8 mouse cellular contexts compared by ENCODE assay signal in the genomic region with DNA sequence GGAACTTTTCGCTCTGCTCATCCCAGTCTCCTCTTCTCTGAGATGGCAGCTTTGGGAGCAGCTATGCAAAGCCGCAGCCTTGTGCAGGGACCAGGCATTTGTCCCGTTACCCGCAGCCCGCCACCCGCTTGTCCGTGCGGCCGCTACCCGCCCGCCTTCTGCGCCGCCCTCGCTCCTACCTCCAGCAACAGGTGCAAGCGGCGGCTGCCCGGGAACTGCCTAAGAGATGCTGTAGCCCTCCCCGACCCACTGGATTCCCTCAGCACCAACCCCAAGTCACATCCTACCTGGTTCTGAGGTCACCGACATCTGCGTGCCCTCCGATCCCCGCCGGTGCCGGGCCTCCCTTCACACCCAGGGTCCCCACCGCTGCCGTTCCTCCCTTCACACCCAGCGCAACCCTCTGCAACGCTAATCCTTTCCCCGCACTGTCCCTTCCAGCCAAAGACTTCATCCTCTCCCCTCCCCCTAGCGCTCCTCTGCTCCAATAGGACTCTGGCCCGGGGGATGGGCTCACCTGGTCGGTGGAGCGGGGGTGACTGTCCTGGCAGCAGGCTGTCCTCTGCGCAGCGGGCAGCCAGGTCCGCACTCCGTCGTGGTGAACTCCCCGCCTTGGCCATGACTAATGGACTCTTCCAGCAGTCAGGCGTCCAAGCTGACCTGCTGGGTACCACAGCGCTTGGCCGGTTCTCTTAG. TPM values are rescaled to one million over a fixed set of nuclear protein-coding genes. Genes with fewer than 3 reads are reported as not detected.
A peak's percentile ranks its signal among the peaks of the same experiment; 100 is the strongest.
DNase-seq lines count a peak whose midpoint lies in the region; ATAC-seq and TF ChIP-seq lines count a peak whose summit lies in the region.

A gene (minus strand): TSS at position 435 of the 696 bp plus-strand sequence.

- H3K4me1 ChIP-seq in cortical plate, adult 2 months (ENCODE audit: control insufficient read depth, insufficient read depth, low read length), result no peaks in the 10 kb centered on the region
- 0 out of 2 replicates have a peak, but pooled peaks cover 7% of the 10 kb centered on the region for H3K4me1 ChIP-seq in intestine, embryonic 16.5 days (ENCODE audit: control insufficient read depth, insufficient read depth, low read length)

- peak within 1 kb of the TSS; percentile 69 for H3K4me2 ChIP-seq in intestine, embryonic 16.5 days (ENCODE audit: low read depth, low read length)

- H3K4me3 ChIP-seq in cortical plate, adult 2 months (ENCODE audit: insufficient read depth, low read length), result peak within 1 kb of the TSS; percentile 34
- peak within 1 kb of the TSS; percentile 50 for H3K4me3 ChIP-seq in intestine, embryonic 16.5 days (ENCODE audit: low read length)

- no peak within 1 kb of the TSS for H3K27ac ChIP-seq in cortical plate, adult 2 months (ENCODE audit: insufficient read depth, low read length)
- no peak within 1 kb of the TSS for H3K27ac ChIP-seq in intestine, embryonic 16.5 days (ENCODE audit: low read length)

- WGBS in intestine, embryonic 16.5 days, result 1% methylated on average over 42 of the region's 42 CpGs

- no peak for TF ChIP-seq CTCF in cortical plate, adult 2 months (IDR thresholded peaks at IDR 0.05; ENCODE audit: extremely low read depth, insufficient read depth, low read length)

- H3K9ac ChIP-seq in intestine, embryonic 16.5 days (ENCODE audit: low read depth, low read length), result 0 out of 2 replicates have a peak within 1 kb of the TSS, but pooled peaks have one; percentile 29

- H3K36me3 ChIP-seq in intestine, embryonic 16.5 days (ENCODE audit: control insufficient read depth, insufficient read depth, low read length), result no peaks in the 10 kb centered on the region

- no peaks in the 10 kb centered on the region for H3K9me3 ChIP-seq in intestine, embryonic 16.5 days (ENCODE audit: control insufficient read depth, low read length)

- ATAC-seq in intestine, embryonic 16.5 days, result peak; percentile 100
- ATAC-seq in megakaryocyte progenitor cell, adult 5-6 weeks (replicated peaks; ENCODE audit: poor library complexity), result peak; percentile 35

- peaks cover 9% of the 10 kb centered on the region for H3K27me3 ChIP-seq in intestine, embryonic 16.5 days (replicated peaks; ENCODE audit: control insufficient read depth, insufficient read depth, low read length)

- intact Hi-C loops in left cerebral cortex, postnatal 36 days (cut with DNase I), result no loop called here

- TF ChIP-seq POLR2A in cortical plate, adult 2 months (IDR thresholded peaks at IDR 0.05; ENCODE audit: extremely low read depth, insufficient read depth, low read length), result no peak

- DNase-seq in adrenal gland, adult 2 months, result peak; percentile 90
- peak; percentile 46 for DNase-seq in gastrocnemius, postnatal 25 days
- DNase-seq in left cerebral cortex, postnatal 36 days (ENCODE audit: low spot score in 2 of 2), result peak; percentile 17 to 21
- DNase-seq in right cerebral cortex, postnatal 25 days, result peak; percentile 44
- no peak for DNase-seq in thymus, postnatal 36 days

RNA-seq across cellular contexts. Expression of the gene that starts here (rescaled TPM):
- total RNA-seq in adrenal gland, adult 2 months (2021), result 1 to 10 TPM; 1.2 to 2.0 TPM
- 0.58 and 0.79 TPM in 2 replicates for polyA plus RNA-seq in adrenal gland, adult 2 months (2012; rRNA removed)
- polyA plus RNA-seq in cortical plate, adult 2 months (2012; rRNA removed), result 1.9 and 2.4 TPM in 2 replicates
- under 1 TPM in 1 of 2 experiments, not detected in 1; 0.19 TPM for total RNA-seq in gastrocnemius, postnatal 25 days (2021)
- 0.56 and 0.73 TPM in 2 replicates for polyA plus RNA-seq in intestine, embryonic 16.5 days (2015; fragmentation: Nextera tagmentation; extraction: Ambion mirVana)
- total RNA-seq in left cerebral cortex, postnatal 36 days (2021), result 1 to 10 TPM; 1.4 to 1.6 TPM
- not detected in 2 replicates for total RNA-seq in megakaryocyte progenitor cell, adult 5-6 weeks (2015)
- total RNA-seq in megakaryocyte progenitor cell, adult 5-6 weeks (2017), result not detected in 2 replicates

Comparison
In these comparisons a context has a peak if more than half of its experiments do, and no peak if none do; other contexts are left out.
1. Peak in DNase-seq in gastrocnemius, postnatal 25 days; RNA of the gene not detected or under 1 TPM.
2. Peak in ATAC-seq, H3K4me3 ChIP-seq, H3K9ac ChIP-seq and H3K4me2 ChIP-seq in intestine, embryonic 16.5 days; RNA of the gene not detected or under 1 TPM.
3. Peak in ATAC-seq in megakaryocyte progenitor cell, adult 5-6 weeks; RNA of the gene not detected or under 1 TPM.
4. DNase-seq: peak in adrenal gland, adult 2 months (single experiment), left cerebral cortex, postnatal 36 days (2 of 2) and right cerebral cortex, postnatal 25 days (single experiment); none in thymus, postnatal 36 days (0 of 2).